Mouse (Mus musculus): ENCODE data around the gene Angptl4. TPM values are rescaled to one million over a fixed set of nuclear protein-coding genes. Genes with fewer than 3 reads are reported as not detected.
A peak's percentile ranks its signal among the peaks of the same experiment; 100 is the strongest.

Angptl4 gene
- polyA plus RNA-seq, 1 experiment from 2014 or later: 1.8 TPM

DNA sequence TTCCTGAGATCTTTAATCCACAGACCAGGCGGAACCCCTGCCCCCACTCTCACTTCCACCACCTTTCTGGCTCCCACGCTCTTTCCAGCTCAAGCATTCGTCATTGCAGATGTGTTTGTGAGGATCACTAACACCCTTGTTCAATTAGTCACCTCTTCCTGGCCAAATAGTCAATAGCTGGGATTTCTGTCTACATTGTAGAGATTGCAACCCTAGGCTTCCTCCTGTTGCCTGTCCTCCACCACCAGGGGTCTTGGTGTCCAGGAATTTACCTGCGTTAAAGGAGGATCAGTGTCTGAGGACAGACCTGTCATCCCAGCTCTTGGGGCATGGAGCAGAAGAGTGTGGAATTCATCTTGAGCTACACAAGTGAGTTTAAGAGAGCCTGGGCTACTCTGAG is 437 bp upstream of the Angptl4 start:
- CTCF ChIA-PET: interaction anchor here (1.7 to 2.1 kb wide), 2 partner anchors 22 to 24 kb away, joined by 4 to 6 read pairs; partner anchors contain the start of gene Rab11b
- H3K27me3 ChIP-seq: no peaks in the 10 kb centered on the region
- DNase-seq (ENCODE audit: low read depth, low spot score) (no peak), ATAC-seq (no peak)
- TF ChIP-seq CTCF (IDR thresholded peaks at IDR 0.05): no peak
- in situ Hi-C loops (cut with MboI; ENCODE audit: low pct_unique_long_range_greater_than_20kb): loop anchor here (5.0 kb wide), 1 partner anchor 35 kb away; no protein-coding TSS in a partner anchor
- POLR2A ChIA-PET: interaction anchor here (0.8 to 2.1 kb wide), 3 partner anchors 22 to 31 kb away, joined by 3 to 7 read pairs (median 3); partner anchors contain the start of gene Rab11b

GRCm38 (mm10) chr17:33780431-33780830 is 1.2 kb downstream of the Angptl4 start:
- no peaks in the 10 kb centered on the region for H3K27me3 ChIP-seq
- no peak for ATAC-seq
- no peak for TF ChIP-seq CTCF (IDR thresholded peaks at IDR 0.05)
- CTCF ChIA-PET: no interaction called here
- POLR2A ChIA-PET: interaction anchor here (1.2 kb wide), 1 partner anchor 44 kb away, joined by 4 read pairs; the partner anchor contains the start of genes Ndufa7 and Rps28
- DNase-seq (ENCODE audit: low read depth, low spot score): no peak
- in situ Hi-C loops (cut with MboI; ENCODE audit: low pct_unique_long_range_greater_than_20kb): loop anchor here (5.0 kb wide), 1 partner anchor 33 kb away; no protein-coding TSS in a partner anchor

GRCm38 (mm10) chr17:33779967-33780295 is 1.7 kb downstream of the Angptl4 start:
- H3K27me3 ChIP-seq: no peaks in the 10 kb centered on the region
- POLR2A ChIA-PET: interaction anchor here (1.2 kb wide), 1 partner anchor 45 kb away, joined by 4 read pairs; the partner anchor contains the start of genes Ndufa7 and Rps28
- ATAC-seq: no peak
- no peak for TF ChIP-seq CTCF (IDR thresholded peaks at IDR 0.05)
- in situ Hi-C loops (cut with MboI; ENCODE audit: low pct_unique_long_range_greater_than_20kb): loop anchor here (5.0 kb wide), 1 partner anchor 33 kb away; no protein-coding TSS in a partner anchor
- no peak for DNase-seq (ENCODE audit: low read depth, low spot score)
- CTCF ChIA-PET: interaction anchor here (0.9 to 3.2 kb wide), 5 partner anchors 19 to 47 kb away, joined by 3 to 14 read pairs (median 5); partner anchors contain the start of gene Rab11b

DNA sequence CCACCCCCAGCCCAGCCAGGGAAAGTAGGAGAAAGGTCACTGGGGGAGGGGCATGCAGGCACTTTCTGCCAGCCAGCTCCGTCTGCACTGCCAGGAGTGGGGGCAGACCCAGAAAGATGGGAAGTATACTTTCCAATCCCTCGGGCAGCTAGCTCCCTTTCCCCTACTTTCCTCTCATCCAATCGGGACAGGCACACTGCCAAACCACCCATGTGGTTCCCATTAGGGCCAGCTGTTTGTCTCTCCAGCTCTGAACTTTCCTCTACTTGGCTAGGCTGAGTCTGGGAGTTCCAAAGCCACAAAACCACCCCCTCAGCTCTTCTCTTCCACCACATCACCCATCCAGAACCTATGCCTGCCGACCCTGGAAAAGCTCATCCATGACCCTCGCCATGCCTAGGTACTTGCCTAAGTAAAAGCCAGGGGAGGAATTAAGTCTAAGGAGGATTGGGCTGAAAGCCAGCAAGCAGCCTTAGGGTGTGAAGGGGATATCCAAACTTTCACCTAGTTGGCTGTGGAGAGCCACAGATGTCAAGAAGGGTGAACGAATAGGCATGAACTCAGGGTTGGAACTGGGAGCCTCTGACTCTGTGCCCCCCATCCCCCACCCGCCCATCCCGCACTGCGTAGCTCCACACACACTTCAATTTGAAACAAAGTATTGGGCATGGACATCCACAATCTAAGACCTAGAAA is 2.2 kb downstream of the Angptl4 start:
- DNase-seq (ENCODE audit: low read depth, low spot score): peak; percentile 100
- ChIA-PET CTCF (interaction anchor here (0.9 to 3.2 kb wide), 7 partner anchors 14 to 49 kb away, joined by 3 to 14 read pairs (median 4); partner anchors contain the start of gene Rab11b), POLR2A (interaction anchor here (1.2 to 2.2 kb wide), 2 partner anchors 21 to 45 kb away, joined by 4 to 11 read pairs; partner anchors contain the start of genes Ndufa7 and Rps28)
- H3K27me3 ChIP-seq: no peaks in the 10 kb centered on the region
- in situ Hi-C loops (cut with MboI; ENCODE audit: low pct_unique_long_range_greater_than_20kb): no loop called here
- no peak for TF ChIP-seq CTCF (IDR thresholded peaks at IDR 0.05)
- ATAC-seq: peak; percentile 63

DNA sequence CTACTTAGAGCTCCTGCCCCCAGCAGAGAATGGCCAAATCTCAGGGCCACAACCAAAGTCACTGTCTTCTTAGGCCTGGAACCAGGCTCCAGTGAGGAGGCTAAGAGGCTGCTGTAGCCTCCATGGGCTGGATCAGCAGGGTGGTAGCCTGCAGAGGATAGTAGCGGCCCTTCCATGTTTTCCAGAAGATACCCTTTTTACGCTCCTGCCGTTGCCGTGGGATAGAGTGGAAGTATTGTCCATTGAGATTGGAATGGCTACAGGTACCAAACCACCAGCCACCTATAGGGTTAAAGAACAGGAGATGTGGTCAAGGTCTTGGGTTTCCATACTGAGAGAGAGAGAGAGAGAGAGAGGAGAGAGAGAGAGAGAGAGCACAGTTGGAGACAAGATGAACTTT is 6.3 kb downstream of the Angptl4 start:
- no peaks in the 10 kb centered on the region for H3K27me3 ChIP-seq
- ChIA-PET POLR2A (no interaction called here), CTCF (interaction anchor here (1.1 kb wide), 1 partner anchor 14 kb away, joined by 5 read pairs; the partner anchor contains the start of gene Rab11b)
- ATAC-seq (no peak), DNase-seq (ENCODE audit: low read depth, low spot score) (no peak)
- in situ Hi-C loops (cut with MboI; ENCODE audit: low pct_unique_long_range_greater_than_20kb): no loop called here
- TF ChIP-seq CTCF (IDR thresholded peaks at IDR 0.05): no peak

DNA sequence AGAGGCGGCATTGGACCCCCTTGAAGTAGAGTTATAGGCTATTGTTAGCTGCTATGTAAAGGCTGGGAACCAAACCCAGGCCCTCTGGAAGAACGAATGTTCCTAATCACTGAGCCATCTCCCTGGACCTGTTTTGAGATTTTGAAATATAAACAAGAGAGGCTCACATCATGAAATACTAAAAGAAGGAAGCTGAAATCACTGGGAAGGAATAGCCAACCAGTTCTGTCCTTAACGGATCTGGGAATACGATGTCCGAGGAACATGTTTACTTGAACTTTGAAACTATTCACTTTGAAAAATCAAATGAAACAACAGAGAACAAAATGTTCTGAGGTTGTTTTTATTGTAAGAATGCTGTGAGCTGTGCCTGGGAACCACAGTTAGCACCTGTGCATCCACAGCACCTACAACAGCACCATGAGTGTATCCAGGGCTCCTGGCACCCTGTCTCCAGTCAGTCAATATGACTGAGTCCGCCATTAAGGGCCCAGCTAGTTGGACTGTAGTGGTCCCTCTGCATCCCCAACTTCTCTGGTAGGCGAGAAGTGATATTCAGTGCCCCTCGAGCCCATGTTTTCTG is 7.0 kb downstream of the Angptl4 start:
- ATAC-seq (no peak), DNase-seq (ENCODE audit: low read depth, low spot score) (no peak)
- ChIA-PET CTCF (interaction anchor here (1.1 kb wide), 1 partner anchor 14 kb away, joined by 5 read pairs; the partner anchor contains the start of gene Rab11b), POLR2A (no interaction called here)
- H3K27me3 ChIP-seq: no peaks in the 10 kb centered on the region
- in situ Hi-C loops (cut with MboI; ENCODE audit: low pct_unique_long_range_greater_than_20kb): no loop called here
- TF ChIP-seq CTCF (IDR thresholded peaks at IDR 0.05): no peak

- no peak for ATAC-seq
- no peaks in the 10 kb centered on the region for H3K27me3 ChIP-seq
- in situ Hi-C loops (cut with MboI; ENCODE audit: low pct_unique_long_range_greater_than_20kb): no loop called here
- no peak for DNase-seq (ENCODE audit: low read depth, low spot score)
- TF ChIP-seq CTCF (IDR thresholded peaks at IDR 0.05): no peak
- CTCF ChIA-PET: interaction anchor here (1.1 kb wide), 1 partner anchor 13 kb away, joined by 5 read pairs; the partner anchor contains the start of gene Rab11b
- POLR2A ChIA-PET: interaction anchor here (0.7 kb wide), 1 partner anchor 92 kb away, joined by 3 read pairs; no protein-coding TSS in a partner anchor
Measured at GRCm38 (mm10) chr17:33773871-33774572, 7.6 kb downstream of the Angptl4 start.

- in situ Hi-C loops (cut with MboI; ENCODE audit: low pct_unique_long_range_greater_than_20kb): no loop called here
- TF ChIP-seq CTCF (IDR thresholded peaks at IDR 0.05): no peak
- DNase-seq (ENCODE audit: low read depth, low spot score): no peak
Measured at GRCm38 (mm10) chr17:33773426-33773825, 8.2 kb downstream of the Angptl4 start.

DNA sequence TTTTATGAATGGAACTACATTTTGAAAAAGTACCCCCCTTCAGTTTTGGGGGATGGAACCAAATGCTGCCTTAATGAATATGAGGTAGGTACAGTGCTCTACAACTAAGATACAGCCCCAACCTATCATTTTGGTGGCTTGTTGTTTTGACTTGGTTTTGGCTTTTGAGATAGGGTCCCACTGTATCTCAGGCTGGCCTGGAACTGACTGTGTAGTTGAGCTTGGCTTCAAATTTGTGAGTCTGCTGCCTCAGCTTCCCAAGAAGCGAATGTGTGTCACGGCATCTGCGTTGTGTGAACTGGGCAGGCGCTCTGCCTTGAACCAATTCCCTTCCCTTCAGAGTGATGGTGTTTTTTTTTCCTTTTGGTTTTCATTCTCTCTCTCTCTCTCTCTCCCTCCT is 10.0 kb downstream of the Angptl4 start:
- no peaks in the 10 kb centered on the region for H3K27me3 ChIP-seq
- ChIA-PET POLR2A (interaction anchor here (0.7 kb wide), 1 partner anchor 26 kb away, joined by 3 read pairs; no protein-coding TSS in a partner anchor), CTCF (interaction anchor here (1.0 kb wide), 1 partner anchor 11 kb away, joined by 3 read pairs; no protein-coding TSS in a partner anchor)
- ATAC-seq (no peak), DNase-seq (ENCODE audit: low read depth, low spot score) (no peak)
- in situ Hi-C loops (cut with MboI; ENCODE audit: low pct_unique_long_range_greater_than_20kb): no loop called here
- no peak for TF ChIP-seq CTCF (IDR thresholded peaks at IDR 0.05)

More at GRCm38 (mm10) chr17:33773426-33773825, 8.2 kb downstream of the Angptl4 start:
- no peak for ATAC-seq
- H3K27me3 ChIP-seq: no peaks in the 10 kb centered on the region
- CTCF ChIA-PET: no interaction called here
- POLR2A ChIA-PET: interaction anchor here (0.7 kb wide), 1 partner anchor 92 kb away, joined by 3 read pairs; no protein-coding TSS in a partner anchor

DNA sequence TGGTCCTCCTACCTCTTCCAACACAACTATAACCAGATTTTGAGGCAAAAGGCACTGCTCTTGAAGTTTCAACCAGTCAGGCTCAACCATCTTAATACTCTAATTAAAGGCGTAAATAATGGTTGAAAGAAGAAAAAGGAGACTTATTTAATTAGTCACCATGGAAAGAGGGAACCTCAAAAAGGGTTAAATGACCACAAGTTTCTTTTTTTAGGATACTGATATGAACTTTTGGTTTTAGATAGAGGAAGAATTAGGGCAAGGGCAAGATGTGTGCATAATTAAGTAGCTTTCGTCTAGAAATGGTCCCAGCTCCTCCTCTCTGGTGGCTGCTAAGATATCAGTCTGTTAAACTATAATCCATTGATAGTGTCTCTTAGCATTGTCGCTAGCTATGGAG is 15.2 kb downstream of the Angptl4 start:
- DNase-seq (ENCODE audit: low read depth, low spot score): no peak
- no peaks in the 10 kb centered on the region for H3K27me3 ChIP-seq
- in situ Hi-C loops (cut with MboI; ENCODE audit: low pct_unique_long_range_greater_than_20kb): no loop called here
- POLR2A ChIA-PET: no interaction called here
- TF ChIP-seq CTCF (IDR thresholded peaks at IDR 0.05): no peak
- no peak for ATAC-seq
- CTCF ChIA-PET: no interaction called here
